Mouse (Mus musculus) thymus, adult 2 months (tissue): ENCODE data around the gene Adamtsl3. TPM values are rescaled to one million over a fixed set of nuclear protein-coding genes. Genes with fewer than 3 reads are reported as not detected.

Source experiments
- DNase-seq: peaks from one replicate; pipeline ENCODE4 v3.0.0; 2021
- H3K27ac ChIP-seq: fragments of 200-500 bp; 2 replicates; pipeline ENCODE4 v1.5.1; 2012; ENCODE audit warnings: low read length, control low read depth; ENCODE audit not compliant: control insufficient read depth, insufficient read depth
- H3K27me3 ChIP-seq: fragments of 200-500 bp; 2 replicates; pipeline ENCODE4 v1.6.1; 2012; ENCODE audit warnings: mild to moderate bottlenecking, low read length, moderate library complexity, mixed read lengths; ENCODE audit not compliant: control insufficient read depth, insufficient read depth
- H3K36me3 ChIP-seq: fragments of 200-500 bp; 2 replicates; pipeline ENCODE4 v1.6.1; 2012; ENCODE audit warnings: mild to moderate bottlenecking, low read length, moderate library complexity; ENCODE audit not compliant: control insufficient read depth, insufficient read depth
- H3K4me1 ChIP-seq: fragments of 200-500 bp; replicated peaks from 2 replicates; pipeline ENCODE4 v1.6.1; 2012; ENCODE audit warnings: low read length; ENCODE audit not compliant: control insufficient read depth, insufficient read depth
- H3K4me3 ChIP-seq: fragments of 200-500 bp; 2 replicates; pipeline ENCODE4 v1.5.1; 2012; ENCODE audit warnings: mild to moderate bottlenecking, low read length, control low read depth, moderate library complexity; ENCODE audit not compliant: control insufficient read depth, insufficient read depth
- CTCF ChIP-seq: fragments of 200-500 bp; IDR thresholded peaks from 2 replicates; pipeline ENCODE4 v1.5.1; 2012; ENCODE audit warnings: mild to moderate bottlenecking, control low read depth, low read length, moderate library complexity, borderline replicate concordance; ENCODE audit not compliant: control insufficient read depth, poor library complexity, insufficient read depth; ENCODE audit errors: extremely low read depth
- POLR2A ChIP-seq: fragments of 200-500 bp; IDR thresholded peaks from 2 replicates; pipeline ENCODE4 v1.6.1; 2012; ENCODE audit warnings: mild to moderate bottlenecking, low read length, control low read depth, moderate library complexity; ENCODE audit not compliant: control insufficient read depth, poor library complexity, insufficient read depth; ENCODE audit errors: extremely low read depth
- WGBS: fragments of 180-500 bp; shearing (Covaris S2); methylation state at CpG from one replicate; pipeline ENCODE4 v1.1.7; 2018; 5-methylcytosine and 5-hydroxymethylcytosine counted together
- polyA plus RNA-seq: library from polyadenylated mRNA; depleted of rRNA; stranded (reverse); fragments of >200 nt; gene quantifications from 2 replicates; pipeline ENCODE4 v1.2.3, GENCODE M21; 2012

The Adamtsl3 gene
- polyA plus RNA-seq, 1 experiment, result 0.51 TPM

- DNase-seq, result no peak
- WGBS, result 83% methylated on average over 2 of the region's 2 CpGs
Measured at GRCm38 (mm10) chr7:82458376-82458775, 122.9 kb downstream of the Adamtsl3 start.

GRCm38 (mm10) chr7:82462921-82463523 is 127.5 kb downstream of the Adamtsl3 start:
- Histone ChIP-seq H3K4me1 (no peaks in the 10 kb centered on the region), H3K4me3 (no peak overlapping the region), H3K27ac (no peak overlapping the region), H3K27me3 (no peaks in the 10 kb centered on the region), H3K36me3 (no peaks in the 10 kb centered on the region)
- DNase-seq, result no peak
- 93% methylated on average over 10 of the region's 10 CpGs for WGBS
- TF ChIP-seq POLR2A (no peak), CTCF (no peak)

More at GRCm38 (mm10) chr7:82458376-82458775, 122.9 kb downstream of the Adamtsl3 start:
- no peak overlapping the region for H3K4me3 ChIP-seq
- no peaks in the 10 kb centered on the region for H3K27me3 ChIP-seq
- no peak overlapping the region for H3K27ac ChIP-seq
- no peak for TF ChIP-seq CTCF
- TF ChIP-seq POLR2A, result no peak
- no peaks in the 10 kb centered on the region for H3K4me1 ChIP-seq
- no peaks in the 10 kb centered on the region for H3K36me3 ChIP-seq

- TF ChIP-seq POLR2A (no peak), CTCF (no peak)
- Histone ChIP-seq H3K27me3 (no peaks in the 10 kb centered on the region), H3K27ac (no peak overlapping the region), H3K4me1 (no peaks in the 10 kb centered on the region), H3K36me3 (no peaks in the 10 kb centered on the region), H3K4me3 (no peak overlapping the region)
- DNase-seq, result no peak
- 54% methylated on average over 2 of the region's 2 CpGs for WGBS
Measured at GRCm38 (mm10) chr7:82464364-82464763, 128.9 kb downstream of the Adamtsl3 start.

- no peaks in the 10 kb centered on the region for H3K36me3 ChIP-seq
- no peaks in the 10 kb centered on the region for H3K27me3 ChIP-seq
- no peak overlapping the region for H3K27ac ChIP-seq
- TF ChIP-seq POLR2A (no peak), CTCF (no peak)
- H3K4me1 ChIP-seq, result no peaks in the 10 kb centered on the region
- H3K4me3 ChIP-seq, result no peak overlapping the region
- WGBS, result 64% methylated on average over 6 of the region's 6 CpGs
- no peak for DNase-seq
Measured at GRCm38 (mm10) chr7:82465437-82465836, 129.9 kb downstream of the Adamtsl3 start.

- no peak for TF ChIP-seq POLR2A
- Histone ChIP-seq H3K27me3 (no peaks in the 10 kb centered on the region), H3K4me1 (no peaks in the 10 kb centered on the region), H3K36me3 (no peaks in the 10 kb centered on the region), H3K27ac (no peak overlapping the region), H3K4me3 (no peak overlapping the region)
- DNase-seq, result no peak
- 89% methylated on average over 16 of the region's 16 CpGs for WGBS
Measured at GRCm38 (mm10) chr7:82476441-82477221, 141.1 kb downstream of the Adamtsl3 start.

GRCm38 (mm10) chr7:82478461-82478860 is 143.0 kb downstream of the Adamtsl3 start:
- H3K36me3 ChIP-seq, result no peaks in the 10 kb centered on the region
- DNase-seq, result no peak
- no peak overlapping the region for H3K4me3 ChIP-seq
- no peak overlapping the region for H3K27ac ChIP-seq
- WGBS, result 86% methylated on average over 3 of the region's 3 CpGs
- no peaks in the 10 kb centered on the region for H3K4me1 ChIP-seq
- no peaks in the 10 kb centered on the region for H3K27me3 ChIP-seq
- TF ChIP-seq POLR2A (no peak), CTCF (no peak)
